Mouse (Mus musculus) forebrain, embryonic 15.5 days (tissue): ENCODE results near the gene Neurod2. TPM values are rescaled to one million over a fixed set of nuclear protein-coding genes. Genes with fewer than 3 reads are reported as not detected.
A peak's percentile ranks its signal among the peaks of the same experiment; 100 is the strongest.

Experiments
- ATAC-seq: fragments of 200-750 bp; cut with Nextera tagmentation; replicated peaks from 2 replicates; pipeline ENCODE4 v1.8.0; 2017; ENCODE audit warnings: mild to moderate bottlenecking, moderate TSS enrichment, moderate library complexity
- H3K27ac ChIP-seq: fragments of 300-500 bp; sonication (generic); replicated peaks from 2 replicates; pipeline ENCODE4 v1.5.1; 2015; ENCODE audit warnings: mild to moderate bottlenecking, inconsistent platforms
- H3K27me3 ChIP-seq: fragments of 300-500 bp; sonication (generic); 2 replicates; pipeline ENCODE4 v1.6.1; 2015; ENCODE audit warnings: inconsistent platforms
- H3K36me3 ChIP-seq: fragments of 300-500 bp; sonication (generic); 2 replicates; pipeline ENCODE4 v1.6.1; 2015; ENCODE audit warnings: mild to moderate bottlenecking, inconsistent platforms
- H3K4me1 ChIP-seq: fragments of 300-500 bp; sonication (generic); 2 replicates; pipeline ENCODE4 v1.6.1; 2015; ENCODE audit warnings: inconsistent platforms
- H3K4me2 ChIP-seq: fragments of 300-500 bp; sonication (generic); replicated peaks from 2 replicates; pipeline ENCODE4 v1.6.1; 2015; ENCODE audit warnings: mild to moderate bottlenecking, inconsistent platforms
- H3K4me3 ChIP-seq: fragments of 300-500 bp; sonication (generic); 2 replicates; pipeline ENCODE4 v1.5.1; 2015; ENCODE audit warnings: mild to moderate bottlenecking, inconsistent platforms
- H3K9ac ChIP-seq: fragments of 300-500 bp; sonication (generic); replicated peaks from 2 replicates; pipeline ENCODE4 v1.6.1; 2015; ENCODE audit warnings: mild to moderate bottlenecking, inconsistent platforms
- H3K9me3 ChIP-seq: fragments of 300-500 bp; sonication (generic); 2 replicates; pipeline ENCODE4 v1.6.1; 2016; ENCODE audit warnings: inconsistent platforms
- WGBS: fragments of 180-500 bp; shearing (Covaris S2); methylation state at CpG from one replicate; pipeline ENCODE4 v1.1.7; 2015; ENCODE audit warnings: mixed read lengths; 5-methylcytosine and 5-hydroxymethylcytosine counted together
- polyA plus RNA-seq: library from polyadenylated mRNA; unstranded; fragments of >200 nt; fragmentation: Nextera tagmentation; extraction: Ambion mirVana; gene quantifications from 2 replicates; pipeline ENCODE4 v1.2.1, GENCODE M21; 2015

The Neurod2 gene
- polyA plus RNA-seq, 1 experiment from 2014 or later: 142 TPM

DNA sequence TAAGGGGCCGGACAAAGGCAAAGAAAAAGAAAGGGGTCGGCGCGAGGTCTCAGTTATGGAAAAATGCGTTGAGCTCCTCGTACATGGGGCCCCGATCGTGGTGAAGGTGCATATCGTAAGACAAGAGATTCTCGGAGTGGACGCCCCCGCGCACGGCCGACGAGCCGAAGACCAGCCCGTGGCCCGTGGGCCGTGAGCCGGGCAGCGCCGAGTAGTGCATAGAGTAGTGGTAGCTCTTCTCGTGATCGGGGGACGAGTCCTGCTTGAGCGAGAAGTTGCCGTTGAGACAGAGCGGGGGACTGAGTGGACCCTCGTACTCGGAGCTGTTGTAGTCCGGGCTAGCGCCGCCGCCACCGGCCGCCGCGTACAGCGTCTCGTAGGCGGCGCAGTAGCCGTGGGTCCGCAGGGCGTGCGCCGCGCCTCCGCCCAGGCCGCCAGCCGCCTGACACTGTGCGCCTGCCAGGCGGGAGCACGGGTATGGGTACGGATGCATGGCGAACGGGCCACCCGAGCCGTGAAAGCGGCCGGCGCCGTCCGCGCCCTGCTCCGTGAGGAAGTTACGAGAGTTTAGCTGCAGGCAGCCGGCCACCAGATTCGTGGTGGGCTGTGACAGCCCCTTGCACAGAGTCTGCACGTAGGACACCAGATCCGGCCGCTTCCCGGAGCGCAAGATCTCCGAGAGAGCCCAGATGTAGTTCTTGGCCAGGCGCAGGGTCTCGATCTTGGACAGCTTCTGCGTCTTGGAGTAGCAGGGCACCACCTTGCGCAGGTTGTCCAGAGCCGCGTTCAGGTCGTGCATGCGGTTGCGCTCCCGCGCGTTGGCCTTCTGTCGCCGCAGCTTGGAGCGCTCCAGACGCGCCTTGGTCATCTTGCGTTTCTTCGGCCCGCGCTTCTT is 2.1 kb downstream of the Neurod2 start:
- WGBS: under 1% methylated on average over 97 of the region's 97 CpGs
- no peaks in the 10 kb centered on the region for H3K9me3 ChIP-seq
- peaks cover 63% of the 10 kb centered on the region for H3K27me3 ChIP-seq
- peak overlapping the region; percentile 48 for H3K4me3 ChIP-seq
- H3K9ac ChIP-seq: peak overlapping the region; percentile 64
- ATAC-seq: no peak
- H3K27ac ChIP-seq: peak overlapping the region; percentile 97
- H3K4me1 ChIP-seq: peaks cover 50% of the 10 kb centered on the region
- peak overlapping the region; percentile 40 for H3K4me2 ChIP-seq
- no peaks in the 10 kb centered on the region for H3K36me3 ChIP-seq

DNA sequence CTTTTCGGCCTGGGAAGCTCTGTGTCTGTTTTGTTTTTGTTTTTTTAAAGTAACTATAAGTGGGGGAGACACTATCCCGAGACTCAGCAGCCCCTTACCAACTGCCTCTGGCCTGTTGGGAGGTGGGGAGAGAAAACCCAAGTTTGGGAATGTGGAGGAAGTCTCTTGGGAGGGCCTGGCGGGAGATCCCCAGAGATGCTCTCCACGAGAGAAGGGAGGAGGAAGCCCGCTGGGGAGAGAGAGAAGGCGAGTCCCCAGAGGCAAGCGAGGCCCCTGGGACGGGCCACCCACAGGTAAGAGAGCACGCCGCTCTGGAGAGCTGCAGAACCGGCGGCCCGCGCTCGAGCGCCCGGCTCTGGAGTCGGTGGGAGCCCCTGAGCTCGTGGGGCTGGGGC is 2.7 kb downstream of the Neurod2 start:
- Histone ChIP-seq H3K4me1 (peaks cover 55% of the 10 kb centered on the region), H3K36me3 (no peaks in the 10 kb centered on the region), H3K9ac (peak overlapping the region; percentile 64), H3K4me2 (peak overlapping the region; percentile 40), H3K27me3 (peaks cover 67% of the 10 kb centered on the region), H3K4me3 (peak overlapping the region; percentile 48), H3K9me3 (no peaks in the 10 kb centered on the region), H3K27ac (peak overlapping the region; percentile 97)
- 4% methylated on average over 19 of the region's 19 CpGs for WGBS
- no peak for ATAC-seq

DNA sequence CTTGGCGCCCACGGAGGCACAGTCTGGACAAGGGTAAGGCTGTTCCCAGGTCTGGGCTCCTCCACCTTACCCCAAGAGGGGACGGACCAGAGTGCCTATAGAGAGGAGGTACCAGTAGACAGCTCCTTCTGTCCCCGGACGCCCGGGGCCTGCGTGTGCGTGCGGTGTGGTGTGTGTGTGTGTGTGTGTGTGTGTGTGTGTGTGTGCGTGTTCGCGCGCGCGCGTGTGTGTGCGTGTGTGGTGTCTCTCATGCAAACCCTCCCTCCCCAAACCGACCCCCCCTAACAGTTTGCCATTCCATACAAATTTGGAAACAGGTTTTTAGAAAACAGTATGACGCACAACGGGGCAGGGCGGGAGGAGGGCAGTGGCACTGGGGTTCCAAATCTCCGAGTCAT is 3.6 kb downstream of the Neurod2 start:
- Histone ChIP-seq H3K9ac (peak overlapping the region; percentile 64), H3K36me3 (no peaks in the 10 kb centered on the region), H3K4me3 (peak overlapping the region; percentile 48), H3K27ac (peak overlapping the region; percentile 97), H3K9me3 (no peaks in the 10 kb centered on the region), H3K4me1 (peaks cover 60% of the 10 kb centered on the region), H3K4me2 (peak overlapping the region; percentile 40), H3K27me3 (peaks cover 69% of the 10 kb centered on the region)
- ATAC-seq: no peak
- WGBS: 2% methylated on average over 22 of the region's 22 CpGs

DNA sequence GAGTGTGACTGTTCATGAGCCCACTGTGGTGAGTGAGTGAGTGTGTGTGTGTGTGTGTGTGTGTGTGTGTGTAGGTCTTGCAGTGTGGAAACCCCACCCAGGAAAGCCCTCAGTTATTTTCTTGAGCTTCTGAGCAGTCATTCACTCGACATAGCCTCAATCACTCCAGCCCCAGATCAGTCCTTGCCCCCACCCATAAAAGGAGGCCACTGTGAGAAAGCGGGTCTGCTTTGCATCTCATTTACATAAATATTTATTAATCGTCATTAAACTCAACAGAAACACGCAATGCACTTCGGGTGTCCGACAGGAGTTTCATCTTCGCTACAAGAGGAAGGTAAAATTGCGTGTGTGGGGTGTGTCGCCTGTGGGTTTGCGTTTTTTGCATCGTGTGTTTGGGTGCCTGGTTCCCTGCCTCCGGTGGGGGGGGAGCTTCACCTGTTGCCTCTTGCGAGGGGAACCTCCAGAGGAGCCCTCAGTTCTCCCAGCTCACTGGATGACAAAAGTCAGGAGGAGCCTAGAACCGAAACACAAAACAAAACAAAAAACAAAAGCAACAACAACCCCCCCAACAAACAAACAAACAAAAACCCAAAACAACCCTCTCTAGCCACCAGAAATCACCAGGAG is 4.1 kb downstream of the Neurod2 start:
- Histone ChIP-seq H3K9ac (peak overlapping the region; percentile 64), H3K36me3 (no peaks in the 10 kb centered on the region), H3K4me3 (peak overlapping the region; percentile 48), H3K9me3 (no peaks in the 10 kb centered on the region), H3K4me2 (peak overlapping the region; percentile 40), H3K4me1 (peaks cover 60% of the 10 kb centered on the region), H3K27ac (peak overlapping the region; percentile 97), H3K27me3 (peaks cover 64% of the 10 kb centered on the region)
- ATAC-seq: no peak
- WGBS: 6% methylated on average over 14 of the region's 14 CpGs

DNA sequence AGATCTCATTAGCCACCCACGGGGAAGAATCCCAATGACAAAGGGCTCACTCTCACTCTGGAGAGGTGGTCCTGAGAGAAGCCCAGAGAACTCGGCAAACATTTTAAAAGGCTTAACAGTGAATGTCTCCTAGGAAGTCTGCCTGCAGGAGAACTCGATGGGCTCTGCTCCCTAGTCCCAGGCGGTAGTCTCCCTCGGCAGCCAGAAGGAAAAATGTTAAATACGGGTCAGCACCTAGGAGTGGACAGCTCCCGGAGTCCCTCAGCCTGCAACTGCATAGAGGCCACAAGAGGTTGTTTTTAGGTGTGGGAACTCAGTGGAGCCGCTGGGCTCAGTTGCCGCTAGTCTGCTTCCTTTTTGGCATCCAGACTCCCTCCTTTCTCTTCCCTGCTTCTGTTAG is 5.5 kb downstream of the Neurod2 start:
- peaks cover 71% of the 10 kb centered on the region for H3K4me1 ChIP-seq
- ATAC-seq: no peak
- peak overlapping the region; percentile 40 for H3K4me2 ChIP-seq
- H3K27me3 ChIP-seq: peaks cover 67% of the 10 kb centered on the region
- no peaks in the 10 kb centered on the region for H3K36me3 ChIP-seq
- no peaks in the 10 kb centered on the region for H3K9me3 ChIP-seq
- peak overlapping the region; percentile 97 for H3K27ac ChIP-seq
- WGBS: under 1% methylated on average over 9 of the region's 9 CpGs
- H3K4me3 ChIP-seq: peak overlapping the region; percentile 9
- H3K9ac ChIP-seq: peak overlapping the region; percentile 64

DNA sequence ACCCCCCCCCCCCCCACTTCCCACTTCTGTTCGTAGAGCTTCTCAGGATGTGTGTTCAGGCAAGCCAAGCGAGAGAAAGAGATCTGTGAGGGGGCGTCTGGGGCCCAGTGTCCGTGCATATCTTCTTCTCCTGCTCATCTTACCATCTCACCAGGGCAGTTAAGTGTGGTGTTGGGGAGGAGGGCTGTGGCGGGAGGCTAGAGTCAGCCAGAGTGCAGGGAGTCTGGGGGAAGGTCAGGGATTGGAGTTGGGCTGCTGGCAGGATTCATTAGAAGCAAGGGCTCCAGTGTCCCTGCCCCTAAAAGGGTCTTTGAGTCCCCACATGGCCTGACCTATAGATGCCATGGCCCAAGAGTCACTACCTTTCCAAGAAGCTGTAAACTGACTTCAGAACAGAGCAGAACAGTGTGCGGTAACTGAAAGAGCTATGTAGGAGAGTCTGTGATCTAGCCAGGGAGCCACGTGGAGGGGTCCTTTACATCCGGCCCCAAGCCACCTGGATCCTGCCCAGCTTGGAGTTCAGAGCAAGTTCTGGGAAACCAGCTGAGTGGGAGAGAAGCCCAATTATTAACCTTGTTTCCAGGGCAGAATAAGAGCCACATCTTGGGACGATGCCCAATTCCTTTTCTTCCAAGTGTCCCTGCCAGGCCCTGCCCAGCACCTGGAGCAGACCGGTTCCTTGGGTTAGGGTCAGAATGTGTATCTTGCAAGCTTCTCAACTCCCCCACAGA is 6.1 kb downstream of the Neurod2 start:
- Histone ChIP-seq H3K9ac (peak overlapping the region; percentile 64; the same call in 1 of the 2 replicates), H3K4me1 (peaks cover 76% of the 10 kb centered on the region), H3K9me3 (no peaks in the 10 kb centered on the region), H3K36me3 (no peaks in the 10 kb centered on the region), H3K27ac (peak overlapping the region; percentile 97), H3K27me3 (peaks cover 72% of the 10 kb centered on the region), H3K4me2 (peak overlapping the region; percentile 40), H3K4me3 (0 out of 2 replicates have a peak overlapping the region, but pooled peaks have one; percentile 9)
- no peak for ATAC-seq
- 1% methylated on average over 10 of the region's 10 CpGs for WGBS

DNA sequence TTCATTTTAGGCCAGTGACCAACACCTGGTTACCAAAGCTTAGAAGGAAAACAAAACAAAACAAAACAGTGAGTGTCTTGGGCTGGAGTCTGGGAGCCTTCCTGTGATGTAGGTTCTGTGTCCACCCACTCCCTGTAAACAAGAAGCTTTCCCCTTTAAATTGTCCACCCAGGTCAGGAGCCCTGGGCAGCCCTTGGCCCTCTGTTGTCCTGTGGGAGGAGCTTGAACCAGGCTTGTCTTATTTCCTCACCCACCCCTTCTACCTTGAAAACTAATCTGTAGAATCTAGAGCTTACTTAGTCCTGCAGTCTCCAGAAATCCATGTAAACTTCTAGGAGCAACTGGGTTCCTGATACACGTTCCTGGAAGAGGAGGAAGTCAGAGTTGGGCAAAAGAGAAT is 7.3 kb downstream of the Neurod2 start:
- peak overlapping the region; percentile 97 for H3K27ac ChIP-seq

DNA sequence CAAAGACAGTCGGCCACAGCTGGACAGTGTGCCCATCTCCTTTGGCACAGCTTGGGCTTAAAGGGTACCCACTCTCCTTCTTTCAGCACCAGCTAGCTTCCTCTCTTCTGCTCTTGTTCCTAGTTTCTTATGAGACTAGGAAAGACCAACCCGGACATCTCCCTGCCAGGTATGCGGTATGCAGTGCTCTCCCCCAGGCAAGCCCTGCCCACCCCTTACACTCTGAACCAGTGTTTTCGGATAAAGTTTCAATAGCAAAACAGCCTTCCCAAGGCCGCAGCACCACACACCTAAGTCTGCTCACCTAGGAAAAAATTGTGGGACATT is 7.8 kb downstream of the Neurod2 start:
- no peak for ATAC-seq
- H3K27me3 ChIP-seq: peaks cover 73% of the 10 kb centered on the region
- H3K27ac ChIP-seq: peak overlapping the region; percentile 97
- peak overlapping the region; percentile 44 for H3K4me2 ChIP-seq
- peak overlapping the region; percentile 33 for H3K9ac ChIP-seq
- peaks cover 77% of the 10 kb centered on the region for H3K4me1 ChIP-seq
- no peaks in the 10 kb centered on the region for H3K36me3 ChIP-seq
- H3K4me3 ChIP-seq: peak overlapping the region; percentile 23
- no peaks in the 10 kb centered on the region for H3K9me3 ChIP-seq
- 4% methylated on average over 5 of the region's 5 CpGs for WGBS

More for the DNA sequence above, 7.3 kb downstream of the Neurod2 start:
- Histone ChIP-seq H3K9ac (no peak overlapping the region), H3K4me1 (peaks cover 77% of the 10 kb centered on the region), H3K27me3 (peaks cover 74% of the 10 kb centered on the region), H3K4me2 (no peak overlapping the region; the same call in 1 of the 2 replicates), H3K4me3 (no peak overlapping the region), H3K36me3 (no peaks in the 10 kb centered on the region), H3K9me3 (no peaks in the 10 kb centered on the region)
- WGBS: 0% methylated on average over 1 of the region's 1 CpGs
- ATAC-seq: no peak

DNA sequence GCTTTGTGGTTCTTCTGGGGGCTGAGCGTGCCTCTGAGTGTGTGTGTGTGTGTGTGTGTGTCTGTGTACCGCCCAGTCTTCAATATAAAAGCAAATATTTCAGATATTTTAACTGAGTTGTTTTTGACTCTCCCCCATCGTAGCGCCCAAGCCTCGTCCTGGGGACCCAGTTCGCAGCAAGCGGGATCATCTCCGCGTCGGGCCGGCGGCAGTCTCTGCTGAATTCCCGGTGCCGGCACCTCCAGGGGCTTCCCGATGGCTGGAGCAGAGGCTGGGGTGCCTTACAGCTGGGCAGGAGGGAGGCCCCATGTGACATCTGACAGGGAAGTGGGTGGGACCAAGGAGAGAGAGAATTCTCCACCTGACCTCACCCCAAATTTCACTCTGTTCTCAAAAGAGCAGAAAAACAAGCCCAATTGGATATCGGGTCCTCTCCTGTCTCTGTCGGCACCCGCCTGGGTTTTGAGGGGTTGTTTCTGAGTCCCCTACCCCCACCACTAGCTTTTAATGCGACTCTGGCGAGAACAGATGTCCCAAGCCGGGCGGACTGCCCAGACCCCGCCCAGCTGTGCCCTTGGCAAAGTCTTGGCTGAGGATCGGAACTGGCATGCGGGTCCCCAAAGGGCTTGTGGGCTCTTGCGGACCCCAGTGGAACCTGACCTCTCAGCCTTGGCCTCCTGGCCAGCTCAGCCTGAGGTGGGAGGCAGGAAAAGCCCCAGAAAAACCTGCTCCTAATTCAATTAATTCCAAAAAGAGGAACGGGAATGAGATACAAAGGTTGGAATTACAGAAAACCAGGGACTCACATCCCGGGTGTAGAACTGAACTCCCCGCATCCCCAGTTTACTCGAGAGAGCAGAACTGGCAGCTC is 8.4 kb downstream of the Neurod2 start:
- Histone ChIP-seq H3K4me3 (peak overlapping the region; percentile 23), H3K9ac (peak overlapping the region; percentile 33), H3K27me3 (peaks cover 74% of the 10 kb centered on the region), H3K9me3 (no peaks in the 10 kb centered on the region), H3K27ac (peak overlapping the region; percentile 97), H3K4me1 (peaks cover 79% of the 10 kb centered on the region), H3K36me3 (no peaks in the 10 kb centered on the region), H3K4me2 (peak overlapping the region; percentile 44)
- under 1% methylated on average over 30 of the region's 30 CpGs for WGBS
- ATAC-seq: no peak; the same call in 1 of the 2 replicates

DNA sequence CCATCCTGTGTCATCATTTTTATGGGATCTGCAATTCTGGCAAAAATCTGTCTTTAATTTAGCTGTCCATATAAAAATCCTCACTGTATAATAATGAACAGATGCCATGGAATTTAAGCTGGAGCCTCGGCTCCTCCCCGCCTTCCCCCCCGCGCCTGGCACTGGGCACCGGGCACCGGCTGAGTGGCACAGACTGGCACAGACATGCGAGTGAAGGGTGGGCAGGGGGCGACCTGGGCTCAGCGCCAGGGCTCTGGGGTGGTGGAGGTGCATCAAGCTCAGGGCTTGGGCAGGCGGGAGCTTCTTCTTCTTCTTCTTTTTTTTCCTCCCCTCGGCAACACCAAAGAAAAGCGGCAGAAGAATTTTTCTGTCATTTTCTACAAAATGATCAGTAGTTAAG is 9.1 kb downstream of the Neurod2 start:
- 3% methylated on average over 12 of the region's 12 CpGs for WGBS

DNA sequence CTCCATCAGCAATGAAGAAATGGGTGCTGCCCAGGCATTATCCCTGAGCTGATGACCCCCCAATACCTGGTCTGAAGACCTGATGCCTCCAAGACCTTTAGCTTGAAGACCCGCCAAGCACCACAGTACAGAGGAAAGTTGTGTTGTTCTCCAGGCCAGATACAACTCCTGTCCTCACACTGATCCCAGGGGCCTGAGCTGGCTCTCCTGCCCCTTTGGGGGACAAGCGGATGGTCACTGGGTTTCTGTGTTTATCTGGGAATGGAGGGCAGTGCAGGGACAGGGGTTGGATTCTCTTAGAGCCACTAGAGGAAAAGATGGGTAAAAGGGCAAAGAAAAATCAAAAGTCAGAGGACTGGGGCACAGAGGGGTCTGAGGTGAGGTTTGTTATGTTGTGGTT is 9.5 kb downstream of the Neurod2 start:
- no peak overlapping the region for H3K4me3 ChIP-seq
- peaks cover 73% of the 10 kb centered on the region for H3K27me3 ChIP-seq
- ATAC-seq: no peak
- H3K4me1 ChIP-seq: peaks cover 79% of the 10 kb centered on the region
- no peaks in the 10 kb centered on the region for H3K36me3 ChIP-seq
- peak overlapping the region; percentile 33; the same call in 1 of the 2 replicates for H3K9ac ChIP-seq
- peak overlapping the region; percentile 44 for H3K4me2 ChIP-seq
- WGBS: 6% methylated on average over 2 of the region's 2 CpGs
- peak overlapping the region; percentile 97 for H3K27ac ChIP-seq
- H3K9me3 ChIP-seq: no peaks in the 10 kb centered on the region

More for the DNA sequence above, 9.1 kb downstream of the Neurod2 start:
- Histone ChIP-seq H3K4me2 (peak overlapping the region; percentile 44), H3K36me3 (no peaks in the 10 kb centered on the region), H3K27ac (peak overlapping the region; percentile 97), H3K9me3 (no peaks in the 10 kb centered on the region), H3K4me3 (peak overlapping the region; percentile 23), H3K27me3 (peaks cover 74% of the 10 kb centered on the region), H3K9ac (peak overlapping the region; percentile 33), H3K4me1 (peaks cover 79% of the 10 kb centered on the region)
- peak; percentile 65 for ATAC-seq
